Mouse (Mus musculus) G1E (cell line): Measurements from ENCODE around the gene Kcnma1. TPM values are rescaled to one million over a fixed set of nuclear protein-coding genes. Genes with fewer than 3 reads are reported as not detected.
A peak's percentile ranks its signal among the peaks of the same experiment; 100 is the strongest.

Source experiments
- ATAC-seq: 2 replicates; pipeline ENCODE4 v1.8.0; 2016; ENCODE audit warnings: mild to moderate bottlenecking; ENCODE audit not compliant: insufficient number of reproducible peaks, poor library complexity, low FRiP score, severe bottlenecking; ENCODE audit errors: extremely low read depth
- DNase-seq: peaks from one replicate; pipeline ENCODE4 v3.0.0; 2012; ENCODE audit warnings: low spot score
- H3K27me3 ChIP-seq: 2 replicates; pipeline ENCODE4 v1.6.1; 2012; ENCODE audit warnings: mild to moderate bottlenecking, low read length, inconsistent platforms; ENCODE audit not compliant: insufficient read depth
- H3K36me3 ChIP-seq: replicated peaks from 2 replicates; pipeline ENCODE3; 2012; ENCODE audit warnings: mild to moderate bottlenecking, inconsistent platforms
- H3K4me1 ChIP-seq: 2 replicates; pipeline ENCODE4 v1.6.1; 2012; ENCODE audit warnings: low read depth, low read length, inconsistent platforms, mixed read lengths; ENCODE audit not compliant: insufficient read depth
- H3K4me3 ChIP-seq: 2 replicates; pipeline ENCODE4 v1.5.1; 2012; ENCODE audit warnings: low read depth, mild to moderate bottlenecking, inconsistent platforms, low read length, moderate library complexity, mixed read lengths
- H3K9me3 ChIP-seq: replicated peaks from 2 replicates; pipeline ENCODE4 v1.6.1; 2012; ENCODE audit warnings: inconsistent platforms
- CTCF ChIP-seq: IDR thresholded peaks from 2 replicates; pipeline ENCODE4 v1.5.1; 2012; ENCODE audit warnings: low read depth, low read length, inconsistent platforms, mixed read lengths
- GATA1 ChIP-seq: IDR thresholded peaks from 2 replicates; pipeline ENCODE4 v1.6.1; 2012; ENCODE audit warnings: borderline replicate concordance, low read length, inconsistent platforms, mixed read lengths
- GATA2 ChIP-seq: IDR thresholded peaks from 2 replicates; pipeline ENCODE4 v1.6.1; 2012; ENCODE audit warnings: low read depth, low read length, inconsistent platforms, borderline replicate concordance
- POLR2AphosphoS5 ChIP-seq: IDR thresholded peaks from 2 replicates; pipeline ENCODE4 v1.6.1; 2012; ENCODE audit warnings: low read depth, low read length, inconsistent platforms; ENCODE audit not compliant: insufficient replicate concordance
- TAL1 ChIP-seq: conservative IDR thresholded peaks from 2 replicates; pipeline ENCODE4 v1.6.1; 2012; ENCODE audit warnings: low read depth, low read length, inconsistent platforms, mixed read lengths
- polyA plus RNA-seq: library from polyadenylated mRNA; stranded (reverse); fragments of >175 nt; gene quantifications from 2 replicates; pipeline ENCODE4 v1.2.3, GENCODE M21; 2012
- total RNA-seq, 2 experiments: library from RNA; stranded (forward) in 1 of 2; stranded (reverse) in 1 of 2; fragments of 200-1000 nt in 1 of 2; fragments of >200 nt in 1 of 2; fragmentation: Nextera tagmentation in 1 of 2; gene quantifications; 2 replicates each; pipeline ENCODE4 v1.2.3; 2014 to 2017

Kcnma1 gene
- total and polyA plus RNA-seq, 3 experiments = 0.27 TPM; not detected in 2

- no peak for ATAC-seq
- Histone ChIP-seq H3K27me3 (no peaks in the 10 kb centered on the region), H3K4me1 (no peaks in the 10 kb centered on the region), H3K9me3 (no peaks in the 10 kb centered on the region), H3K36me3 (no peaks in the 10 kb centered on the region), H3K4me3 (no peak overlapping the region)
- no peak for DNase-seq
- TF ChIP-seq GATA1 = no peak
- TF ChIP-seq POLR2AphosphoS5 = no peak
- no peak for TF ChIP-seq GATA2
- TF ChIP-seq CTCF = no peak
- TF ChIP-seq TAL1 = no peak
Observed at GRCm38 (mm10) chr14:23552252-23552974, 461.9 kb downstream of the Kcnma1 start.

GRCm38 (mm10) chr14:23550467-23550866 is 463.8 kb downstream of the Kcnma1 start:
- ATAC-seq = no peak
- Histone ChIP-seq H3K27me3 (no peaks in the 10 kb centered on the region), H3K4me1 (no peaks in the 10 kb centered on the region), H3K9me3 (no peaks in the 10 kb centered on the region), H3K4me3 (no peak overlapping the region), H3K36me3 (no peaks in the 10 kb centered on the region)
- TF ChIP-seq TAL1 (no peak), GATA1 (no peak), GATA2 (no peak), POLR2AphosphoS5 (no peak), CTCF (no peak)
- DNase-seq = no peak

- ATAC-seq (no peak), DNase-seq (no peak)
- TF ChIP-seq CTCF (no peak), GATA2 (no peak)
- Histone ChIP-seq H3K4me3 (no peak overlapping the region), H3K36me3 (no peaks in the 10 kb centered on the region), H3K9me3 (peaks cover 9% of the 10 kb centered on the region), H3K27me3 (no peaks in the 10 kb centered on the region), H3K4me1 (no peaks in the 10 kb centered on the region)
Observed at GRCm38 (mm10) chr14:23542131-23542530, 472.2 kb downstream of the Kcnma1 start.

- ATAC-seq (no peak), DNase-seq (no peak)
- H3K36me3 ChIP-seq = no peaks in the 10 kb centered on the region
- H3K27me3 ChIP-seq = no peaks in the 10 kb centered on the region
- TF ChIP-seq POLR2AphosphoS5 (no peak), TAL1 (no peak), GATA2 (no peak), GATA1 (no peak), CTCF (no peak)
- no peaks in the 10 kb centered on the region for H3K4me1 ChIP-seq
- peaks cover 11% of the 10 kb centered on the region for H3K9me3 ChIP-seq
- no peak overlapping the region for H3K4me3 ChIP-seq
Observed at GRCm38 (mm10) chr14:23539621-23540020, 474.7 kb downstream of the Kcnma1 start.

GRCm38 (mm10) chr14:23533346-23533745 is 480.9 kb downstream of the Kcnma1 start:
- Histone ChIP-seq H3K4me1 (no peaks in the 10 kb centered on the region), H3K36me3 (no peaks in the 10 kb centered on the region), H3K27me3 (no peaks in the 10 kb centered on the region), H3K4me3 (no peak overlapping the region), H3K9me3 (peaks cover 5% of the 10 kb centered on the region; the same call in 1 of the 2 replicates)
- ATAC-seq (no peak), DNase-seq (no peak)
- TF ChIP-seq POLR2AphosphoS5 = no peak
- no peak for TF ChIP-seq CTCF
- TF ChIP-seq GATA2 = no peak
- no peak for TF ChIP-seq GATA1
- no peak for TF ChIP-seq TAL1

- Histone ChIP-seq H3K9me3 (peaks cover 5% of the 10 kb centered on the region; the same call in 1 of the 2 replicates), H3K4me3 (no peak overlapping the region), H3K4me1 (no peaks in the 10 kb centered on the region), H3K27me3 (no peaks in the 10 kb centered on the region), H3K36me3 (no peaks in the 10 kb centered on the region)
- DNase-seq (no peak), ATAC-seq (no peak)
- no peak for TF ChIP-seq GATA2
- TF ChIP-seq POLR2AphosphoS5 = no peak
- no peak for TF ChIP-seq GATA1
- no peak for TF ChIP-seq TAL1
- no peak for TF ChIP-seq CTCF
Observed at GRCm38 (mm10) chr14:23531735-23532525, 482.4 kb downstream of the Kcnma1 start.

GRCm38 (mm10) chr14:23529720-23530119 is 484.6 kb downstream of the Kcnma1 start:
- ATAC-seq (no peak), DNase-seq (peak; percentile 6)
- Histone ChIP-seq H3K9me3 (peaks cover 6% of the 10 kb centered on the region; the same call in 1 of the 2 replicates), H3K4me1 (no peaks in the 10 kb centered on the region), H3K36me3 (no peaks in the 10 kb centered on the region), H3K27me3 (no peaks in the 10 kb centered on the region), H3K4me3 (no peak overlapping the region)
- TF ChIP-seq CTCF = peak; percentile 51; the same call in 1 of the 2 replicates
- TF ChIP-seq TAL1 = no peak
